Mouse (Mus musculus) layer of hippocampus, postnatal 14 days (tissue): ENCODE data around the gene Zfyve27. TPM values are rescaled to one million over a fixed set of nuclear protein-coding genes. Genes with fewer than 3 reads are reported as not detected.

ENCODE experiments used
- DNase-seq, 2 experiments: peaks; one replicate each; pipeline ENCODE4 v3.0.0; 2021 to 2022; ENCODE audit warnings: low spot score in 2 of 2, mixed read lengths in 1 of 2
- total RNA-seq, 2 experiments: library from RNA; stranded (reverse); gene quantifications; 2 replicates each; pipeline ENCODE4 v1.2.3; 2021

Zfyve27 gene
- total RNA-seq, 2 experiments from 2014 or later, result 95.0 to 99.2 TPM

GRCm38 (mm10) chr19:42226451-42226850 lies 62.7 kb downstream of the Zfyve27 start:
- DNase-seq, result no peak

- no peak for DNase-seq
Observed at GRCm38 (mm10) chr19:42229499-42230287, 65.9 kb downstream of the Zfyve27 start.

- DNase-seq, result no peak
Observed at GRCm38 (mm10) chr19:42230288-42230568, 66.5 kb downstream of the Zfyve27 start.

GRCm38 (mm10) chr19:42230986-42231385 lies 67.2 kb downstream of the Zfyve27 start:
- no peak for DNase-seq

- no peak for DNase-seq
Observed at GRCm38 (mm10) chr19:42237602-42238340, 74.0 kb downstream of the Zfyve27 start.

- no peak for DNase-seq
Observed at GRCm38 (mm10) chr19:42238341-42238715, 74.6 kb downstream of the Zfyve27 start.

- DNase-seq, result no peak
Observed at GRCm38 (mm10) chr19:42240881-42241280, 77.1 kb downstream of the Zfyve27 start.

- DNase-seq, result no peak
Observed at GRCm38 (mm10) chr19:42243401-42243800, 79.7 kb downstream of the Zfyve27 start.

Other genes starting within 250 kb of the Zfyve27 start
- gene Exosc1, start 230.5 kb upstream of the Zfyve27 start, total RNA-seq, result 10 to 100 TPM; 26.1 to 26.7 TPM
- 10 to 100 TPM; 53.1 to 56.1 TPM for gene Zdhhc16, start 230.5 kb upstream of the Zfyve27 start, total RNA-seq
- 10 to 100 TPM; 29.2 to 37.6 TPM for gene Mms19, start 182.8 kb upstream of the Zfyve27 start, total RNA-seq
- 10 to 100 TPM; 15.6 to 17.0 TPM for gene Ubtd1, start 182.2 kb upstream of the Zfyve27 start, total RNA-seq
- under 1 TPM; 0.30 to 0.45 TPM for gene Ankrd2, start 128.0 kb upstream of the Zfyve27 start, total RNA-seq
- 1 to 10 TPM; 7.3 to 9.8 TPM for gene Hoga1, start 118.3 kb upstream of the Zfyve27 start, total RNA-seq
- gene 4933411K16Rik, start 111.7 kb upstream of the Zfyve27 start, total RNA-seq, result 1 to 10 TPM; 1.3 to 1.5 TPM
- 10 to 100 TPM; 60.5 to 64.9 TPM for gene Morn4, start 77.6 kb upstream of the Zfyve27 start, total RNA-seq
- 10 to 100 TPM; 54.0 to 54.7 TPM for gene Pi4k2a, start 73.5 kb upstream of the Zfyve27 start, total RNA-seq
- gene Avpi1, start 34.9 kb upstream of the Zfyve27 start, total RNA-seq, result 10 to 100 TPM; 18.6 to 19.2 TPM
- 1 to 10 TPM; 9.2 TPM for gene Marveld1, start 16.6 kb upstream of the Zfyve27 start, total RNA-seq
- 1 to 10 TPM in 1 of 2 experiments, under 1 TPM in 1; 0.26 to 1.7 TPM for gene Sfrp5, start 38.3 kb downstream of the Zfyve27 start, total RNA-seq
- gene Golga7b, start 83.6 kb downstream of the Zfyve27 start, total RNA-seq, result 10 to 100 TPM; 82.6 to 85.8 TPM